In genomic region chr11:59162443-59163254, GRCm38 (mm10) we compare ENCODE assay signal across 8 mouse cellular contexts. TPM values are rescaled to one million over a fixed set of nuclear protein-coding genes. Genes with fewer than 3 reads are reported as not detected.
A peak's percentile ranks its signal among the peaks of the same experiment; 100 is the strongest.
DNase-seq lines count a peak whose midpoint lies in the region; ATAC-seq and TF ChIP-seq lines count a peak whose summit lies in the region.

No protein-coding gene starts in this region.

- intact Hi-C loops in heart, adult 2 months (cut with DNase I), result loop anchor here (2.0 kb wide), 2 partner anchors 28 to 64 kb away; no protein-coding TSS in a partner anchor
- intact Hi-C loops in heart, postnatal 10 days (cut with DNase I), result loop anchor here (5.0 to 10.0 kb wide), 2 partner anchors 40 to 792 kb away; partner anchors contain the start of gene Mrpl55

- H3K36me3 ChIP-seq in heart, adult 2 months (ENCODE audit: control insufficient read depth, insufficient read depth, low read length), result no peaks in the 10 kb centered on the region
- H3K36me3 ChIP-seq in ES-Bruce4 (ENCODE audit: control insufficient read depth, insufficient read depth, low read length, poor library complexity, severe bottlenecking), result no peaks in the 10 kb centered on the region
- no peaks in the 10 kb centered on the region for H3K36me3 ChIP-seq in forebrain, embryonic 15.5 days
- peaks cover 43% of the 10 kb centered on the region for H3K36me3 ChIP-seq in liver, embryonic 13.5 days

- H3K4me2 ChIP-seq in forebrain, embryonic 15.5 days (replicated peaks), result peak overlapping the region; percentile 59
- H3K4me2 ChIP-seq in liver, embryonic 13.5 days, result peak overlapping the region; percentile 94

- TF ChIP-seq EP300 in heart, adult 2 months (IDR thresholded peaks at IDR 0.05; ENCODE audit: insufficient read depth, low read depth, low read length), result no peak
- no peak for TF ChIP-seq EP300 in ES-Bruce4 (IDR thresholded peaks at IDR 0.05; ENCODE audit: insufficient read depth, low read depth, low read length)

- peaks cover 9% of the 10 kb centered on the region for H3K4me1 ChIP-seq in heart, adult 2 months (ENCODE audit: control insufficient read depth, insufficient read depth, low read length)
- no peaks in the 10 kb centered on the region for H3K4me1 ChIP-seq in ES-Bruce4 (ENCODE audit: control insufficient read depth, insufficient read depth, low read length)
- peaks cover 16% of the 10 kb centered on the region for H3K4me1 ChIP-seq in forebrain, embryonic 15.5 days
- peaks cover 60% of the 10 kb centered on the region for H3K4me1 ChIP-seq in liver, embryonic 13.5 days (replicated peaks)

- peak overlapping the region; percentile 100 for H3K27ac ChIP-seq in heart, adult 2 months
- no peak overlapping the region for H3K27ac ChIP-seq in ES-Bruce4 (ENCODE audit: insufficient read depth, low read length)
- peak overlapping the region; percentile 98 for H3K27ac ChIP-seq in forebrain, embryonic 15.5 days (replicated peaks)
- peak overlapping the region; percentile 100 for H3K27ac ChIP-seq in liver, embryonic 13.5 days

- TF ChIP-seq POLR2A in heart, adult 2 months (IDR thresholded peaks at IDR 0.05; ENCODE audit: insufficient read depth, low read depth, low read length), result no peak
- TF ChIP-seq POLR2A in ES-Bruce4 (IDR thresholded peaks at IDR 0.05; ENCODE audit: insufficient read depth, low read length), result no peak

- 44% methylated on average over 9 of the region's 9 CpGs for WGBS in heart, adult 2 months
- 61% methylated on average over 9 of the region's 9 CpGs for WGBS in forebrain, embryonic 15.5 days
- WGBS in liver, embryonic 13.5 days (ENCODE audit: insufficient replicate concordance), result 45% methylated on average over 9 of the region's 9 CpGs

- H3K9me3 ChIP-seq in ES-Bruce4 (replicated peaks; ENCODE audit: control insufficient read depth, insufficient read depth, low read length, poor library complexity, severe bottlenecking), result no peaks in the 10 kb centered on the region
- no peaks in the 10 kb centered on the region for H3K9me3 ChIP-seq in forebrain, embryonic 15.5 days
- H3K9me3 ChIP-seq in liver, embryonic 13.5 days (replicated peaks), result no peaks in the 10 kb centered on the region

- peak overlapping the region; percentile 77 for H3K4me3 ChIP-seq in heart, adult 2 months
- H3K4me3 ChIP-seq in ES-Bruce4 (ENCODE audit: low read depth, low read length), result peak overlapping the region; percentile 29
- H3K4me3 ChIP-seq in forebrain, embryonic 15.5 days, result peak overlapping the region; percentile 60
- peak overlapping the region; percentile 79 for H3K4me3 ChIP-seq in liver, embryonic 13.5 days (replicated peaks)

- no peaks in the 10 kb centered on the region for H3K27me3 ChIP-seq in heart, adult 2 months (ENCODE audit: control insufficient read depth, insufficient read depth, low read length)
- no peaks in the 10 kb centered on the region for H3K27me3 ChIP-seq in ES-Bruce4 (ENCODE audit: control insufficient read depth, insufficient read depth, low read length, poor library complexity, severe bottlenecking)
- H3K27me3 ChIP-seq in forebrain, embryonic 15.5 days, result no peaks in the 10 kb centered on the region
- no peaks in the 10 kb centered on the region for H3K27me3 ChIP-seq in liver, embryonic 13.5 days

- DNase-seq in heart, adult 2 months, result peak in 1 of 2 experiments; percentile 24
- no peak for DNase-seq in heart, postnatal 10 days
- no peak for DNase-seq in liver, embryonic 13.5 days
- no peak for DNase-seq in adipocyte (ENCODE audit: low spot score)
- DNase-seq in thymus, adult 18-20 months, result no peak
- DNase-seq in embryo, embryonic 9.5 days (ENCODE audit: extremely low spot score), result no peak

- TF ChIP-seq CTCF in heart, adult 2 months (IDR thresholded peaks at IDR 0.05), result no peak
- TF ChIP-seq CTCF in ES-Bruce4 (IDR thresholded peaks at IDR 0.05; ENCODE audit: low read depth, low read length), result no peak

- no peaks in the 10 kb centered on the region for H3K79me2 ChIP-seq in heart, adult 2 months (replicated peaks; ENCODE audit: control insufficient read depth, insufficient read depth, low read length)

- H3K9ac ChIP-seq in heart, adult 2 months (ENCODE audit: low read depth, low read length), result no peak overlapping the region
- peak overlapping the region; percentile 18; the same call in 1 of the 2 replicates for H3K9ac ChIP-seq in ES-Bruce4 (ENCODE audit: low read depth, poor library complexity, severe bottlenecking)
- peak overlapping the region; percentile 45 for H3K9ac ChIP-seq in forebrain, embryonic 15.5 days (replicated peaks)
- peak overlapping the region; percentile 81 for H3K9ac ChIP-seq in liver, embryonic 13.5 days

- ATAC-seq in forebrain, embryonic 15.5 days (replicated peaks), result peak; percentile 3; the same call in 1 of the 2 replicates
- ATAC-seq in liver, embryonic 13.5 days (ENCODE audit: low read depth), result 0 out of 2 replicates have a peak, but pooled peaks have one; percentile 0

RNA-seq across cellular contexts. Expression of gene Iba57, which starts 0.9 kb away (rescaled TPM):
- 10 to 100 TPM; 14.8 to 17.9 TPM for total RNA-seq in heart, adult 2 months (2021)
- 10.6 and 11.8 TPM in 2 replicates for polyA plus RNA-seq in heart, adult 2 months (2012; rRNA removed)
- 10 to 100 TPM; 14.6 to 16.8 TPM for total RNA-seq in heart, postnatal 10 days (2021)
- 3.0 and 4.0 TPM in 2 replicates for polyA plus RNA-seq in ES-Bruce4 (2011; ENCODE audit: insufficient read depth, insufficient read length, low read depth, missing spikeins)
- 6.8 and 7.1 TPM in 2 replicates for polyA plus RNA-seq in forebrain, embryonic 15.5 days (2015; fragmentation: Nextera tagmentation; extraction: Ambion mirVana)
- polyA plus RNA-seq in liver, embryonic 13.5 days (2015; fragmentation: Nextera tagmentation; extraction: Ambion mirVana), result 12.6 and 13.9 TPM in 2 replicates

RNA-seq across cellular contexts. Expression of gene Gjc2, which starts 20.4 kb away (rescaled TPM):
- total RNA-seq in heart, adult 2 months (2021), result under 1 TPM; 0.45 to 0.57 TPM
- 0.72 and 0.73 TPM in 2 replicates for polyA plus RNA-seq in heart, adult 2 months (2012; rRNA removed)
- 1 to 10 TPM; 1.7 to 1.8 TPM for total RNA-seq in heart, postnatal 10 days (2021)
- polyA plus RNA-seq in ES-Bruce4 (2011; ENCODE audit: insufficient read depth, insufficient read length, low read depth, missing spikeins), result not detected in 2 replicates
- 0.11 and 0.20 TPM in 2 replicates for polyA plus RNA-seq in forebrain, embryonic 15.5 days (2015; fragmentation: Nextera tagmentation; extraction: Ambion mirVana)
- polyA plus RNA-seq in liver, embryonic 13.5 days (2015; fragmentation: Nextera tagmentation; extraction: Ambion mirVana), result 0.05 and 0.07 TPM in 2 replicates

RNA-seq across cellular contexts. Expression of gene Obscn, which starts 26.4 kb away (rescaled TPM):
- 100 to 1,000 TPM; 667 to 894 TPM for total RNA-seq in heart, adult 2 months (2021)
- polyA plus RNA-seq in heart, adult 2 months (2012; rRNA removed), result 315 and 368 TPM in 2 replicates
- total RNA-seq in heart, postnatal 10 days (2021), result 100 to 1,000 TPM; 427 to 465 TPM
- polyA plus RNA-seq in ES-Bruce4 (2011; ENCODE audit: insufficient read depth, insufficient read length, low read depth, missing spikeins), result 0.35 and 1.3 TPM in 2 replicates
- polyA plus RNA-seq in forebrain, embryonic 15.5 days (2015; fragmentation: Nextera tagmentation; extraction: Ambion mirVana), result 0.06 and 0.19 TPM in 2 replicates
- polyA plus RNA-seq in liver, embryonic 13.5 days (2015; fragmentation: Nextera tagmentation; extraction: Ambion mirVana), result 0.23 and 0.35 TPM in 2 replicates

RNA-seq across cellular contexts. Expression of gene Guk1, which starts 29.4 kb away (rescaled TPM):
- total RNA-seq in heart, adult 2 months (2021), result 100 to 1,000 TPM in 1 of 2 experiments, 10 to 100 TPM in 1; 97.5 to 113 TPM
- polyA plus RNA-seq in heart, adult 2 months (2012; rRNA removed), result 120 and 127 TPM in 2 replicates
- total RNA-seq in heart, postnatal 10 days (2021), result 10 to 100 TPM; 74.3 to 76.2 TPM
- polyA plus RNA-seq in ES-Bruce4 (2011; ENCODE audit: insufficient read depth, insufficient read length, low read depth, missing spikeins), result 54.0 and 54.9 TPM in 2 replicates
- 176 and 183 TPM in 2 replicates for polyA plus RNA-seq in forebrain, embryonic 15.5 days (2015; fragmentation: Nextera tagmentation; extraction: Ambion mirVana)
- 71.2 and 76.4 TPM in 2 replicates for polyA plus RNA-seq in liver, embryonic 13.5 days (2015; fragmentation: Nextera tagmentation; extraction: Ambion mirVana)

RNA-seq across cellular contexts. Expression of gene Mrpl55, which starts 39.6 kb away (rescaled TPM):
- 100 to 1,000 TPM; 113 to 117 TPM for total RNA-seq in heart, adult 2 months (2021)
- 78.1 and 110 TPM in 2 replicates for polyA plus RNA-seq in heart, adult 2 months (2012; rRNA removed)
- total RNA-seq in heart, postnatal 10 days (2021), result 10 to 100 TPM; 86.9 to 88.0 TPM
- 41.7 and 48.2 TPM in 2 replicates for polyA plus RNA-seq in ES-Bruce4 (2011; ENCODE audit: insufficient read depth, insufficient read length, low read depth, missing spikeins)
- 95.4 and 96.1 TPM in 2 replicates for polyA plus RNA-seq in forebrain, embryonic 15.5 days (2015; fragmentation: Nextera tagmentation; extraction: Ambion mirVana)
- 69.6 and 75.8 TPM in 2 replicates for polyA plus RNA-seq in liver, embryonic 13.5 days (2015; fragmentation: Nextera tagmentation; extraction: Ambion mirVana)

Comparison
In these comparisons a context has a peak if more than half of its experiments do, and no peak if none do; other contexts are left out.
1. H3K4me3 ChIP-seq: peak in every context shown above with its lines; median percentile 79 in liver, embryonic 13.5 days; 77 in heart, adult 2 months; 60 in forebrain, embryonic 15.5 days; 29 in ES-Bruce4.
2. RNA of gene Obscn, which starts 26.4 kb away (polyA plus RNA-seq): 315 to 368 TPM in heart, adult 2 months; 0.35 to 1.3 TPM in ES-Bruce4, 0.23 to 0.35 TPM in liver, embryonic 13.5 days and 0.06 to 0.19 TPM in forebrain, embryonic 15.5 days; every median in the first group is over 100 times any median in the second.